Mouse (Mus musculus): Measurements from ENCODE around the gene Shisa6.
A peak's percentile ranks its signal among the peaks of the same experiment; 100 is the strongest.

Shisa6 gene

GRCm38 (mm10) chr11:66525371-66526045, at the start of gene Shisa6:
Gene Shisa6, minus strand, starts transcription at chr11:66525964.
- DNase-seq (ENCODE audit: low spot score) = peak; percentile 5

- no peak for DNase-seq (ENCODE audit: low spot score)
These were observed 48.1 kb upstream of the Shisa6 start for GRCm38 (mm10) chr11:66573888-66574287.

- DNase-seq (ENCODE audit: low spot score) = no peak
These were observed 43.3 kb upstream of the Shisa6 start for GRCm38 (mm10) chr11:66569045-66569444.

DNA sequence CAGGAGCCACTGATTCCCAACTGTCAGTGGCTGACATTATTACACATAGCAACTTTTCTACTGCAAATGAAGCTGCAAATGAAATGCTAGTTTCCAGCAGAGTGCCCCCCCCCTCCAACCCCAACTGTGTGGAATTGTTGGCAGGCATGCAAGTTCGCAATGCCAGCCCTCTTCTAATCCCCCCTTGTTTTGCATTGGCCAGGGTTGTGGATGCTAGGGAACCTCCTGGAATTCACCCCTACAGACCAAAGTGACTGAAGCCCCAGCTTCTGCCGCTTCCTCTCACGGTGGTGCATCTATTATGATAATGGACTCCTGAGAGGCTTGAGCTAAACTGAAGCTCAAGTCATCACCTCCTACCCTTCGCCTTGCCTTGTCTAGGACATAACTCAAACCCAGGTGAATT, 42.6 kb upstream of the Shisa6 start:
- DNase-seq (ENCODE audit: low spot score) = no peak

GRCm38 (mm10) chr11:66567382-66567781, 41.6 kb upstream of the Shisa6 start:
- no peak for DNase-seq (ENCODE audit: low spot score)

- no peak for DNase-seq (ENCODE audit: low spot score)
These were observed 36.5 kb upstream of the Shisa6 start for GRCm38 (mm10) chr11:66562274-66562673.

DNA sequence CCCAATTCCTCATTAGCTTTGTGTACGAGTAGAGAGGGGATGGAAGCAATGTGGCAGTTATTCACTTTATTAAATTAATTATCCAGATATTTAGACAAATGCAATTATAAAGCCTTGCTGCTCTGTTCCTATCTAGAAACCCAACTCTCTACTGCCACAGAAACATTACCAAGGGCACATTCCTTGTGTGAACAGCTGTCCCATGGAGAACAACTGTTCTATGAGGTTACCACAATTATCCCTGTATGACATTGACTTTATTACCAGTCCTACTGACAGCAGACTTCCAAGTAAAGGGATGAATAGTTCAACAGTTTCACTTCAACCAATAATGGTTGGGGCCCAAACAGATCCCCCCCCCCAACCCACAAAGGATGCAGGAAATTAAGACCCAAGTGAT, 12.1 kb upstream of the Shisa6 start:
- DNase-seq (ENCODE audit: low spot score) = no peak

- no peak for DNase-seq (ENCODE audit: low spot score)
These were observed 10.1 kb upstream of the Shisa6 start for GRCm38 (mm10) chr11:66535866-66536265.

- no peak for DNase-seq (ENCODE audit: low spot score)
These were observed 9.4 kb upstream of the Shisa6 start for GRCm38 (mm10) chr11:66535156-66535555.

- no peak for DNase-seq (ENCODE audit: low spot score)
These were observed 8.5 kb upstream of the Shisa6 start for GRCm38 (mm10) chr11:66534291-66534690.

- DNase-seq (ENCODE audit: low spot score) = no peak
These were observed 2.4 kb upstream of the Shisa6 start for GRCm38 (mm10) chr11:66528146-66528545.

DNA sequence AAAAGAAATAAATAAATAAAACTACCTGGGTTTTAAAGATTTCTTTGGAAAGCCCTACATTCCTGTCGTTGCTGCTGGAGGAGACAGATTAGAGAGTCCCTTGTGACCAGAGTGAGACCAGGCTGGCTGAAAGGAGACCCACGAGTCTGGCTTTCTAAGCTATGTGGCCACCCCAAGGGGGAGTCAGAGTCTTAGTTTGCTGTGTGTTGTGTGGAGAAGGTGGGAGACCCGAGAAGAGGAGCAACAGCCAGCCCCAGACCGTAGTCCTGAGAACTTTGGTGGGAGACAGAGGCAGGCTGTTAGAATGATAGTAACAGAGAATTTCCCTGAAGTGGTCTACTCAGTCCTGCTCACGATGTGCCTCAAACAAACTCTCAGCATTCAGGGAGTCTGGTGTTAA, 1.6 kb upstream of the Shisa6 start:
- no peak for DNase-seq (ENCODE audit: low spot score)

- DNase-seq (ENCODE audit: low spot score) = no peak
These were observed 1.2 kb upstream of the Shisa6 start for GRCm38 (mm10) chr11:66526981-66527320.

DNA sequence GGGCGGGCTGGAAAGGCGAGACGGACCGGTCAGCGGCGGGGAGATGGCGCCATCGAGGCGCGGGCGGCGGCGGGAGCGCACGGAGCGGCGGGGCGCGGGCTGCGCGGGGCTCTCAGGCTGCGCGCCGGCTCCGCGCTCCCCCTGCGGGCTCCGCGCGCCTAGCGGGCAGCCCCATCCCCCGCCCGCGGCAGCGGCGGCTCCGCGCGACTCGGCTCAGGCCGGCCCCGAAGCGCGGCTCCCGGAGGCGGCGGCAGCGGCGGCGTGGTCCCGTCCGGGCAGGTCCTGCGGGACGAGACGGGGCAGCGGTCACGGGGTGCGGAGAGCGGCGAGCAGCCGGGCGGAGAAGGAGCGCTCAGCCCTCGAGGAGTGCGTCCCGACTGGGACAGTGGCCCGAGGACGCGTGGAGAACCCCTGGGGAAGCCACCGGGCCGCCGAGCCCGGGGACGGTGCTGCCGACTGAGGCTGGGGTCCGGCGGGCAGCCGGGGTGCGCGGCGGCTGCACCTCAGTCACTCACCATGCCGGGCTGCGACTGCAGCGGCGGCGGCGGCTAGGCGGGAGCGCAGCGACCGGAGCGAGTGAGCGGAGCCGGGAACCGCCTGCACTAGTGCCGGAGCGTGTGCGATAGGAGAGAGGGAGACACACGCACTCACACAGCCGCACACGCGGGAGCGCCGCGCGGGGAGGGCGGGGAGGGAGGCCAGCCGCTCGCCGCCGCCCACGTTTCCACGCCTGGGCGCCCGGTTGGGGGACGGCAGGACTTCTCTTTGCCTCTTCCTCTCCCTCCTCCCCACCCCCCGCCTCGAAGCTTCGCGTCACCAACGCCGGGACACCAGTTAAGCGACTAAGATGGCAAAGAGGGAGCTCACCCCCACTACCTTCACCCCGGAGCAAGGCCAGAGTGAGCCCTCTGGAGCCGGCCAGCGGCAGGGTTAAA, 549 bp upstream of the Shisa6 start:
- DNase-seq (ENCODE audit: low spot score) = no peak

GRCm38 (mm10) chr11:66524251-66524650, 1.5 kb downstream of the Shisa6 start:
- no peak for DNase-seq (ENCODE audit: low spot score)

- DNase-seq (ENCODE audit: low spot score) = no peak
These were observed 3.4 kb downstream of the Shisa6 start for GRCm38 (mm10) chr11:66522376-66522775.

DNA sequence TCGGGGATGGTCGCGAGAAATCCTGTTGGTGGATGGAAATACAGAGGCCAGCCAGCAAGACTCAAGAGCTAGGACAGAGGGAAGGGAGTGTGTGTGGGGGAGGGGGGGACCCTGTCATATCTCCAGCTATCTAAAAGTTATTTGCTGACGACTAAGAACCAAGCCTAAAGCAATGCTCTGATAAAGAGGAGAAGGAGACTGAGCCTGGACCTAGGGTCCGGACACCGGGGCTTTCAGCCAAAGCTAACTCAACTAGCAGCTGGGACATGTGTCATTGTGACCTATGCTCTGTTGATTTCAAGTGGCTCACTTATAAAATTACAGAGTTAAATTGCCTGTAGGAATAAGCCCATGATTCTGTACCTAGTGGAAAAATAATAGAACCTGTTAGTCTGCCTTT, 6.4 kb downstream of the Shisa6 start:
- DNase-seq (ENCODE audit: low spot score) = no peak

- DNase-seq (ENCODE audit: low spot score) = no peak
These were observed 11.4 kb downstream of the Shisa6 start for GRCm38 (mm10) chr11:66514346-66514745.

GRCm38 (mm10) chr11:66500951-66501350, 24.8 kb downstream of the Shisa6 start:
- no peak for DNase-seq (ENCODE audit: low spot score)

GRCm38 (mm10) chr11:66498857-66499445, 26.8 kb downstream of the Shisa6 start:
- no peak for DNase-seq (ENCODE audit: low spot score)

GRCm38 (mm10) chr11:66496235-66496634, 29.5 kb downstream of the Shisa6 start:
- DNase-seq (ENCODE audit: low spot score) = no peak

- DNase-seq (ENCODE audit: low spot score) = no peak
These were observed 31.4 kb downstream of the Shisa6 start for GRCm38 (mm10) chr11:66494391-66494790.

GRCm38 (mm10) chr11:66487765-66488164, 38.0 kb downstream of the Shisa6 start:
- no peak for DNase-seq (ENCODE audit: low spot score)
